Mouse (Mus musculus): ENCODE results near the gene Olfr419. TPM values are rescaled to one million over a fixed set of nuclear protein-coding genes. Genes with fewer than 3 reads are reported as not detected.

Olfr419 gene
- polyA plus RNA-seq (2012; rRNA removed) = not detected in 2 replicates

DNA sequence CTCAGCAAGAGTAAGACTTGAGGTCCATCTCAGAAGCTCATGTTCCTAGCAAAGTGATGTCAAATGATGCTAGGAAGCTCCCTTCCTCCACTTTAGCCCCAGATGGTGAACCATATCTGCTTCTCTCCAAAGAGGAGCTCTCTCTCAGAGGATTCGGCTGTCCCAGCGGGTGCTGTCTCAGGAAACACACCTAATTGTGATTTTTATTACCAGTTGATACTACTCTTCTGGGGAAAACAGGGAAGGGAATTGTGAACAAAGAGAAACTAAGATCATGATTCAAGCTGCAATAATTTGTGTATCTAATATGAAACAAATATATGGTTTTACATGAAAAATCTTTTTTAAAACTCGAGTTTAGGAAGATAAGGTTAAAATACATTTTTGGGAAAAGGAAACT, at the start of gene Olfr419:
TSS of gene Olfr419 (minus strand) at position 101 of the 400 bp plus-strand sequence.
- no peak for DNase-seq
- no peak for TF ChIP-seq POLR2A (IDR thresholded peaks at IDR 0.05; ENCODE audit: low read depth, low read length)
- TF ChIP-seq CTCF (conservative IDR thresholded peaks at IDR 0.05; ENCODE audit: insufficient read depth, insufficient read length, low read depth, low read length) = no peak
- Histone ChIP-seq H3K36me3 (ENCODE audit: control insufficient read depth, insufficient read depth, low read length) (no peaks in the 10 kb centered on the region), H3K4me3 (ENCODE audit: insufficient read depth, low read depth, low read length) (no peak within 1 kb of the TSS), H3K27ac (ENCODE audit: insufficient read depth, low read depth, low read length) (no peak within 1 kb of the TSS), H3K4me1 (ENCODE audit: control insufficient read depth, insufficient read depth, low read length) (no peaks in the 10 kb centered on the region), H3K27me3 (replicated peaks; ENCODE audit: control insufficient read depth, insufficient read depth, low read length) (no peaks in the 10 kb centered on the region)
- WGBS = 65% methylated on average over 3 of the region's 3 CpGs

DNA sequence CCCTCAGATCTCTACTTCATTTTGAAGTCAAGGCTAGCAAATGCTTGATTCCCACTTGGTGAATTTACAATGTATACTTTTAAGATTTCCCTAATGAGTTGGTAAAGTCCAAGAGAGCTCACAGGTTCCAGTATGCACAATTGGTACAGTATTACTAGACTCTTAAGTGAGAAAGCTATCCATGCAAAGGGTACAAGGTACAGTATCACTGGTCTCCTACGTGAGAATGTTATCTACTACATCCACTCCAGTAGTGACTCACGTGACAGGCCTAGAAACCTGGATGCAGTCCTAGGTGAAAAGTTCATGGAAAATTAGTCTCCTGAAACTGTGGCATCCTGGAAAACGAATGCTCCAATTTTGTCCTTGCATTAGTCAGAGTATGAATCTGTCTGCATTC, 18.8 kb upstream of the Olfr419 start:
- WGBS = 78% methylated on average over 3 of the region's 3 CpGs
- no peaks in the 10 kb centered on the region for H3K4me1 ChIP-seq (ENCODE audit: control insufficient read depth, insufficient read depth, low read length)
- no peaks in the 10 kb centered on the region for H3K27me3 ChIP-seq (replicated peaks; ENCODE audit: control insufficient read depth, insufficient read depth, low read length)
- no peak overlapping the region for H3K27ac ChIP-seq (ENCODE audit: insufficient read depth, low read depth, low read length)
- TF ChIP-seq CTCF (conservative IDR thresholded peaks at IDR 0.05; ENCODE audit: insufficient read depth, insufficient read length, low read depth, low read length) (no peak), POLR2A (IDR thresholded peaks at IDR 0.05; ENCODE audit: low read depth, low read length) (no peak)
- H3K36me3 ChIP-seq (ENCODE audit: control insufficient read depth, insufficient read depth, low read length) = no peaks in the 10 kb centered on the region
- no peak overlapping the region for H3K4me3 ChIP-seq (ENCODE audit: insufficient read depth, low read depth, low read length)
- DNase-seq = no peak

DNA sequence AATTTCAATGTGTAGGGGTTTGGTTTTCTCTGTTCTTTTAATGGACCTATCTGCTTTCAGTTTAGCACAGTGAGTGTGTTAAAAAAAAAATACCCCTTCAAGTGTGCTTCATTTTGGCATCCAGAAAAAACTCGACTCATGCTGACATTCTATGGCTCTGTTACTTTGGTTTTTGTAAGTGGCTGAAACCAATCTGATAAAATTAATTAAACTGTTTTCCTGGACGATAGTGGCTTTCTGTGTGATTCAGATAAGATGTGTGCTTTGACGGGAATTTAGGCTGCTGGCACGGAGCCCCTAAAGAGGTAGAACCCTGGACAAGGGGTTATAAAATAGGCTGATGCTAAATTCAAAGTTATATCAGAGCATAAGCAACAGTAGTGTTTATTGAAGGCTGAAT, 17.3 kb upstream of the Olfr419 start:
- Histone ChIP-seq H3K4me3 (ENCODE audit: insufficient read depth, low read depth, low read length) (no peak overlapping the region), H3K27me3 (replicated peaks; ENCODE audit: control insufficient read depth, insufficient read depth, low read length) (no peaks in the 10 kb centered on the region), H3K27ac (ENCODE audit: insufficient read depth, low read depth, low read length) (no peak overlapping the region), H3K36me3 (ENCODE audit: control insufficient read depth, insufficient read depth, low read length) (no peaks in the 10 kb centered on the region), H3K4me1 (ENCODE audit: control insufficient read depth, insufficient read depth, low read length) (no peaks in the 10 kb centered on the region)
- DNase-seq = no peak
- WGBS = 50% methylated on average over 4 of the region's 4 CpGs
- no peak for TF ChIP-seq POLR2A (IDR thresholded peaks at IDR 0.05; ENCODE audit: low read depth, low read length)
- TF ChIP-seq CTCF (conservative IDR thresholded peaks at IDR 0.05; ENCODE audit: insufficient read depth, insufficient read length, low read depth, low read length) = no peak

DNA sequence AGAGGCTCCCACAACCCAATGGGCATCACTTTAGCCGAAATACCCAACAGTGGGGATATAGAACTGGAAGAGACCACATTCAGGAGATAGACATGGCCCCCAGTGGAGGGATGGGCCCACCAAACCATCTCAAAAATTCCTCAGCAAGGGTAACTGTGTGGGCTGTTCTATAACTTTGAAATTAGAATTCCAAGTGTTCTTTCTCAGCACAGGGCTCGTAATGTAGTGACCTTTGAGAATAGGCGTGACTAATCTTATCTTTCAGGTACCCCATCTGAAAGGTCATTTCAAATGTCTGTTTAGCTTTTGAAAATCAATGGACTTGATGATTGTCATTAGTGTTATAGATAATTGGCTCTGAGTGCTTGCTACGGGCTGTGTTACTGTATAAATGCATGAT, 16.0 kb upstream of the Olfr419 start:
- no peak overlapping the region for H3K27ac ChIP-seq (ENCODE audit: insufficient read depth, low read depth, low read length)
- no peaks in the 10 kb centered on the region for H3K27me3 ChIP-seq (replicated peaks; ENCODE audit: control insufficient read depth, insufficient read depth, low read length)
- no peak for TF ChIP-seq CTCF (conservative IDR thresholded peaks at IDR 0.05; ENCODE audit: insufficient read depth, insufficient read length, low read depth, low read length)
- TF ChIP-seq POLR2A (IDR thresholded peaks at IDR 0.05; ENCODE audit: low read depth, low read length) = no peak
- no peak for DNase-seq
- no peak overlapping the region for H3K4me3 ChIP-seq (ENCODE audit: insufficient read depth, low read depth, low read length)
- WGBS = 85% methylated on average over 4 of the region's 4 CpGs
- H3K36me3 ChIP-seq (ENCODE audit: control insufficient read depth, insufficient read depth, low read length) = no peaks in the 10 kb centered on the region
- H3K4me1 ChIP-seq (ENCODE audit: control insufficient read depth, insufficient read depth, low read length) = no peaks in the 10 kb centered on the region

DNA sequence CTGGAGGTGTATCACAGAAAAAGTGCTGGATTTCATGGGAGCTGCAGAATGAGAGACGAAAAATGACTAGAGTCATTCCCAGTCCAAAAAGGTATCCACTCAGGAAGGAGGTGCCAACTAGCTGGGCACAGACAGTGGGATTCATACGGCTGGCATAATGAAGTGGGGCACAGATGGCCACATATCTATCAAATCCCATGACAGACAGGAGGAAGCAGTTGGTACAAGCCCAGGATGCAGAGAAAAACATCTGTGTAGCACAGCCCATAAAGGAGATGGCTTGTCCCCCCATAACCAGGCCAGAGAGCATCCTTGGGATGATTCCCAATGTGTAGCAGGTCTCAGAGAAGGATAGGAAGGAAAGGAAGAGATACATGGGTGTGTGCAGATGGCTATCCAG, 1.5 kb downstream of the Olfr419 start:
- 71% methylated on average over 2 of the region's 2 CpGs for WGBS
- Histone ChIP-seq H3K4me3 (ENCODE audit: insufficient read depth, low read depth, low read length) (no peak overlapping the region), H3K27me3 (replicated peaks; ENCODE audit: control insufficient read depth, insufficient read depth, low read length) (no peaks in the 10 kb centered on the region), H3K27ac (ENCODE audit: insufficient read depth, low read depth, low read length) (no peak overlapping the region), H3K4me1 (ENCODE audit: control insufficient read depth, insufficient read depth, low read length) (no peaks in the 10 kb centered on the region), H3K36me3 (ENCODE audit: control insufficient read depth, insufficient read depth, low read length) (no peaks in the 10 kb centered on the region)
- DNase-seq = no peak
- TF ChIP-seq CTCF (conservative IDR thresholded peaks at IDR 0.05; ENCODE audit: insufficient read depth, insufficient read length, low read depth, low read length) = no peak
- TF ChIP-seq POLR2A (IDR thresholded peaks at IDR 0.05; ENCODE audit: low read depth, low read length) = no peak

DNA sequence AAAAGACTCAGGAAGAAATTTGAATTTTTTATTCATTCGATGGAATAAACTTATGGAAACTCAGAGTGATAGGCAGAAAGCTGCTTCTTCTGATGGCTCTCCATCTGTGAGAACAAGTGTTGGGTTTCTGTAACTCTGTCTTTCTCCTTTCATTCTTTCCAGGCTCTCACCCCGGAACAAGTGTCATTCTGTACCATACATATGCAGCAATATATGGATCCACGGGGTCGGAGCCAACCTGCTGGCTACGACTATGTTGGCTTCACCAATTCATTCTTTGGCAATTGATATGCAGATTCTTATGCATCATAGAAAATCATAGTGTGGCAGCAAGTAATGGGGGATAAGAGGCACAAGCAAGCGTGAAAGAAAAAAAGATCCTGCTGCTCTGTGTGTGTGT, 4.7 kb downstream of the Olfr419 start:
- DNase-seq = no peak
- Histone ChIP-seq H3K36me3 (ENCODE audit: control insufficient read depth, insufficient read depth, low read length) (no peaks in the 10 kb centered on the region), H3K4me3 (ENCODE audit: insufficient read depth, low read depth, low read length) (no peak overlapping the region), H3K27ac (ENCODE audit: insufficient read depth, low read depth, low read length) (no peak overlapping the region), H3K27me3 (replicated peaks; ENCODE audit: control insufficient read depth, insufficient read depth, low read length) (no peaks in the 10 kb centered on the region), H3K4me1 (ENCODE audit: control insufficient read depth, insufficient read depth, low read length) (no peaks in the 10 kb centered on the region)
- WGBS = 88% methylated on average over 6 of the region's 6 CpGs
- TF ChIP-seq POLR2A (IDR thresholded peaks at IDR 0.05; ENCODE audit: low read depth, low read length) = no peak
- no peak for TF ChIP-seq CTCF (conservative IDR thresholded peaks at IDR 0.05; ENCODE audit: insufficient read depth, insufficient read length, low read depth, low read length)

DNA sequence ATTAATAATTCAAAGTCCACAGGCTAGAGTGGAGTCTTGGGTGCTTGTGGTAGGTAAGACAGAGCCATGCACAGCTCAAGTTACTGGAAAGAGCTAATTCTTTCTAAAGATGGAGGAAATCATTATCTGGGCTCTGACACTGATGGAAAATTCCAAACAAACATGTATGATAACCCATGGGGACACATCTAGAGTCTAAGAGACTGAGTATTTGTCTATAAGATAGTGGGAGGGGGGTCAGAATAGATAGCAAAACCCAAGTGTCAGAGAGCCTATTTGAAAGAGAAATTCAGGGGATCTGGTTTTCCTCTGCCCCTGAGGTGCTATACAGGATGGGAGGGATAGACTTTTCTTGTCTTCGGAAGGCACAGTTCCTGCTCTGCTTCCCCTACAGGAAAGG, 5.8 kb downstream of the Olfr419 start:
- TF ChIP-seq CTCF (conservative IDR thresholded peaks at IDR 0.05; ENCODE audit: insufficient read depth, insufficient read length, low read depth, low read length) (no peak), POLR2A (IDR thresholded peaks at IDR 0.05; ENCODE audit: low read depth, low read length) (no peak)
- WGBS = 68% methylated on average over 1 of the region's 1 CpGs
- no peak overlapping the region for H3K27ac ChIP-seq (ENCODE audit: insufficient read depth, low read depth, low read length)
- no peak overlapping the region for H3K4me3 ChIP-seq (ENCODE audit: insufficient read depth, low read depth, low read length)
- no peaks in the 10 kb centered on the region for H3K36me3 ChIP-seq (ENCODE audit: control insufficient read depth, insufficient read depth, low read length)
- no peak for DNase-seq
- no peaks in the 10 kb centered on the region for H3K27me3 ChIP-seq (replicated peaks; ENCODE audit: control insufficient read depth, insufficient read depth, low read length)
- H3K4me1 ChIP-seq (ENCODE audit: control insufficient read depth, insufficient read depth, low read length) = no peaks in the 10 kb centered on the region

DNA sequence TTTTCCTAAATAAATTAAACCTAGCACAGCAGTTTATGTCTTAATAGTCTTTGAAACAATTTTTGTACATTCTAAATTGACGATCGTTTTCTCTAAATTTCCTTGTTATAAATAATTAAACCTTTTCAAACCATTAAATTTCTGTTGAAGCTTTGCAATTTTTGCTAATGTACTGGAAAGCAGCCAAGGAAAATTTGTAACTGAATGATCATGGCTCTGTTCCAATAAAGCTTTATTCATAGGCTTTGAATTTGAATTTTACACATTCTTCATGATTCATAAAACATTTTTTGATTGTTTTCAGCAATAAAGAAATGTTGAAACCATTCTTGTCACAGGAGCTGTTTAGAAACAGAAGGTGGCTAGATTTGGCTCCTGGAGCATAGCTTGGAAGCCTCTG, 7.2 kb downstream of the Olfr419 start:
- H3K4me1 ChIP-seq (ENCODE audit: control insufficient read depth, insufficient read depth, low read length) = no peaks in the 10 kb centered on the region
- no peak for TF ChIP-seq CTCF (conservative IDR thresholded peaks at IDR 0.05; ENCODE audit: insufficient read depth, insufficient read length, low read depth, low read length)
- TF ChIP-seq POLR2A (IDR thresholded peaks at IDR 0.05; ENCODE audit: low read depth, low read length) = no peak

More for the DNA sequence above, 7.2 kb downstream of the Olfr419 start:
- DNase-seq = no peak
- Histone ChIP-seq H3K27ac (ENCODE audit: insufficient read depth, low read depth, low read length) (no peak overlapping the region), H3K4me3 (ENCODE audit: insufficient read depth, low read depth, low read length) (no peak overlapping the region), H3K27me3 (replicated peaks; ENCODE audit: control insufficient read depth, insufficient read depth, low read length) (no peaks in the 10 kb centered on the region), H3K36me3 (ENCODE audit: control insufficient read depth, insufficient read depth, low read length) (no peaks in the 10 kb centered on the region)
- 66% methylated on average over 2 of the region's 2 CpGs for WGBS

All from kidney, adult 2 months (tissue).